Mouse (Mus musculus) MEL (cell line): Measurements from ENCODE around the gene Tmc6. TPM values are rescaled to one million over a fixed set of nuclear protein-coding genes. Genes with fewer than 3 reads are reported as not detected.

Experiments used
- DNase-seq: peaks from one replicate; pipeline ENCODE4 v3.0.0; 2011; ENCODE audit warnings: low read depth, low spot score
- H3K27ac ChIP-seq: 2 replicates; pipeline ENCODE4 v1.5.1; 2012; ENCODE audit warnings: low read depth, mild to moderate bottlenecking, control low read depth, low read length, moderate library complexity; ENCODE audit not compliant: control insufficient read depth
- H3K27me3 ChIP-seq, 2 experiments: fragments of 150-350 bp in 1 of 2; sonication (generic) in 1 of 2; 2 replicates each; pipeline ENCODE4 v1.6.1; 2012; ENCODE audit warnings: low read length in 2 of 2, mild to moderate bottlenecking in 2 of 2, improper control_type of control experiment in 1 of 2, moderate library complexity in 1 of 2; ENCODE audit not compliant: insufficient read depth in 2 of 2, control insufficient read depth in 1 of 2
- H3K36me3 ChIP-seq, 2 experiments: 2 replicates each; pipeline ENCODE4 v1.6.1; 2012 to 2014; ENCODE audit warnings: low read length in 2 of 2, improper control_type of control experiment in 1 of 2, inconsistent platforms in 1 of 2, mild to moderate bottlenecking in 1 of 2; ENCODE audit not compliant: insufficient read depth in 2 of 2, control insufficient read depth in 1 of 2
- H3K4me1 ChIP-seq, 2 experiments: fragments of 150-350 bp in 1 of 2; sonication (generic) in 1 of 2; 2 replicates each; pipeline ENCODE4 v1.6.1; 2012; ENCODE audit warnings: low read length in 2 of 2, improper control_type of control experiment in 1 of 2, mild to moderate bottlenecking in 1 of 2; ENCODE audit not compliant: insufficient read depth in 2 of 2, control insufficient read depth in 1 of 2
- H3K4me3 ChIP-seq, 2 experiments: fragments of 150-350 bp in 1 of 2; sonication (generic) in 1 of 2; 2 replicates each; pipeline ENCODE4 v1.5.1; 2012; ENCODE audit warnings: low read depth in 2 of 2, low read length in 2 of 2, mild to moderate bottlenecking in 2 of 2, moderate library complexity in 2 of 2, control low read depth in 1 of 2, improper control_type of control experiment in 1 of 2; ENCODE audit not compliant: control insufficient read depth in 1 of 2, insufficient read depth in 1 of 2
- H3K79me2 ChIP-seq: 2 replicates; pipeline ENCODE4 v1.6.1; 2012; ENCODE audit warnings: mild to moderate bottlenecking, low read length, moderate library complexity; ENCODE audit not compliant: control insufficient read depth, poor library complexity, insufficient read depth
- H3K9ac ChIP-seq: 2 replicates; pipeline ENCODE4 v1.6.1; 2012; ENCODE audit warnings: low read depth, mild to moderate bottlenecking, control low read depth, low read length, moderate library complexity; ENCODE audit not compliant: control insufficient read depth, poor library complexity, severe bottlenecking
- H3K9me3 ChIP-seq: fragments of 150-350 bp; sonication (generic); replicated peaks from 2 replicates; pipeline ENCODE4 v1.6.1; 2012; ENCODE audit warnings: mild to moderate bottlenecking, low read length, improper control_type of control experiment, moderate library complexity; ENCODE audit not compliant: insufficient read depth
- BHLHE40 ChIP-seq: IDR thresholded peaks from 2 replicates; pipeline ENCODE4 v1.6.1; 2012; ENCODE audit warnings: low read depth, mild to moderate bottlenecking, inconsistent platforms, low read length, improper control_type of control experiment, borderline replicate concordance
- CHD1 ChIP-seq: IDR thresholded peaks from 2 replicates; pipeline ENCODE4 v1.6.1; 2012; ENCODE audit warnings: low read depth, mild to moderate bottlenecking, inconsistent platforms, low read length, improper control_type of control experiment
- CTCF ChIP-seq, 3 experiments: IDR thresholded peaks in 2 of 3; conservative IDR thresholded peaks in 1 of 3; 2 replicates each; pipeline ENCODE4 v1.5.1; 2011 to 2012; ENCODE audit warnings: low read length in 3 of 3, low read depth in 2 of 3, mild to moderate bottlenecking in 2 of 3, improper control_type of control experiment in 1 of 3, inconsistent platforms in 1 of 3, mixed read lengths in 1 of 3, moderate library complexity in 1 of 3; ENCODE audit not compliant: control insufficient read depth in 1 of 3, insufficient read depth in 1 of 3, poor library complexity in 1 of 3, severe bottlenecking in 1 of 3
- EP300 ChIP-seq, 2 experiments: IDR thresholded peaks; 2 replicates each; pipeline ENCODE4 v1.6.1; 2011; ENCODE audit warnings: improper control_type of control experiment in 2 of 2, low read length in 2 of 2, low read depth in 1 of 2, mild to moderate bottlenecking in 1 of 2
- ETS1 ChIP-seq: IDR thresholded peaks from 2 replicates; pipeline ENCODE4 v1.6.1; 2012; ENCODE audit warnings: low read depth, mild to moderate bottlenecking, inconsistent platforms, low read length, improper control_type of control experiment, moderate library complexity
- GABPA ChIP-seq: IDR thresholded peaks from 2 replicates; pipeline ENCODE4 v1.6.1; 2012; ENCODE audit warnings: low read depth, mild to moderate bottlenecking, inconsistent platforms, low read length, improper control_type of control experiment, moderate library complexity
- GATA1 ChIP-seq: IDR thresholded peaks from 2 replicates; pipeline ENCODE4 v1.6.1; 2011; ENCODE audit warnings: low read depth, low read length, improper control_type of control experiment
- MAX ChIP-seq: IDR thresholded peaks from 2 replicates; pipeline ENCODE4 v1.6.1; 2011; ENCODE audit warnings: low read length, improper control_type of control experiment
- MAZ ChIP-seq: IDR thresholded peaks from 2 replicates; pipeline ENCODE4 v1.6.1; 2012; ENCODE audit warnings: low read depth, mild to moderate bottlenecking, inconsistent platforms, low read length, improper control_type of control experiment
- MEF2A ChIP-seq: IDR thresholded peaks from 2 replicates; pipeline ENCODE4 v1.6.1; 2014; ENCODE audit warnings: low read depth, mild to moderate bottlenecking, inconsistent platforms, low read length, improper control_type of control experiment; ENCODE audit not compliant: poor library complexity, insufficient replicate concordance, severe bottlenecking; ENCODE audit errors: extremely low read depth
- MXI1 ChIP-seq: IDR thresholded peaks from 2 replicates; pipeline ENCODE4 v1.6.1; 2011; ENCODE audit warnings: mild to moderate bottlenecking, low read depth, low read length, improper control_type of control experiment
- MYC ChIP-seq: IDR thresholded peaks from 2 replicates; pipeline ENCODE4 v1.6.1; 2011; ENCODE audit warnings: low read depth, mild to moderate bottlenecking, low read length, improper control_type of control experiment, moderate library complexity
- NELFE ChIP-seq: IDR thresholded peaks from 2 replicates; pipeline ENCODE4 v1.6.1; 2011; ENCODE audit warnings: low read depth, low read length, improper control_type of control experiment
- POLR2A ChIP-seq, 2 experiments: IDR thresholded peaks; 2 replicates each; pipeline ENCODE4 v1.6.1; 2011 to 2012; ENCODE audit warnings: low read length in 2 of 2, mild to moderate bottlenecking in 2 of 2, control low read depth in 1 of 2, improper control_type of control experiment in 1 of 2, low read depth in 1 of 2, moderate library complexity in 1 of 2; ENCODE audit not compliant: control insufficient read depth in 1 of 2, insufficient read depth in 1 of 2, poor library complexity in 1 of 2
- POLR2AphosphoS5 ChIP-seq: IDR thresholded peaks from 2 replicates; pipeline ENCODE4 v1.6.1; 2012; ENCODE audit warnings: low read depth, borderline replicate concordance, mild to moderate bottlenecking, inconsistent platforms, low read length, moderate library complexity, mixed read lengths
- RCOR1 ChIP-seq: IDR thresholded peaks from 2 replicates; pipeline ENCODE4 v1.6.1; 2012; ENCODE audit warnings: low read depth, mild to moderate bottlenecking, inconsistent platforms, low read length, improper control_type of control experiment
- SIN3A ChIP-seq: IDR thresholded peaks from 2 replicates; pipeline ENCODE4 v1.6.1; 2012; ENCODE audit warnings: low read length, improper control_type of control experiment, inconsistent platforms
- TBP ChIP-seq: IDR thresholded peaks from 2 replicates; pipeline ENCODE4 v1.8.0; 2011; ENCODE audit warnings: low read depth, low read length, improper control_type of control experiment
- USF1 ChIP-seq: IDR thresholded peaks from 2 replicates; pipeline ENCODE4 v1.6.1; 2014; ENCODE audit warnings: low read depth, mild to moderate bottlenecking, inconsistent platforms, low read length, improper control_type of control experiment, moderate library complexity
- ZC3H11A ChIP-seq: IDR thresholded peaks from 2 replicates; pipeline ENCODE4 v1.6.1; 2012; ENCODE audit warnings: low read depth, mild to moderate bottlenecking, inconsistent platforms, low read length, improper control_type of control experiment
- ZNF384 ChIP-seq: IDR thresholded peaks from 2 replicates; pipeline ENCODE4 v1.6.1; 2012; ENCODE audit warnings: low read depth, mild to moderate bottlenecking, inconsistent platforms, low read length, improper control_type of control experiment
- polyA plus RNA-seq, 2 experiments: library from polyadenylated mRNA; stranded (reverse) in 1 of 2; unstranded in 1 of 2; fragments of >175 nt in 1 of 2; fragments of >200 nt in 1 of 2; gene quantifications; 2 replicates each; pipeline versions ENCODE4 v1.2.1 to v1.2.4; 2012; ENCODE audit warnings: low replicate concordance in 2 of 2, low read depth in 1 of 2; ENCODE audit not compliant: insufficient read length in 2 of 2, insufficient read depth in 1 of 2, missing spikeins in 1 of 2
- total RNA-seq: library from RNA; depleted of rRNA; stranded (reverse); fragments of 300-350 nt; gene quantifications from 2 replicates; pipeline ENCODE4 v1.2.3, GENCODE M21; 2012

Tmc6 gene
- total and polyA plus RNA-seq, 3 experiments, result 48.8 to 61.2 TPM; not detected in 1

DNA sequence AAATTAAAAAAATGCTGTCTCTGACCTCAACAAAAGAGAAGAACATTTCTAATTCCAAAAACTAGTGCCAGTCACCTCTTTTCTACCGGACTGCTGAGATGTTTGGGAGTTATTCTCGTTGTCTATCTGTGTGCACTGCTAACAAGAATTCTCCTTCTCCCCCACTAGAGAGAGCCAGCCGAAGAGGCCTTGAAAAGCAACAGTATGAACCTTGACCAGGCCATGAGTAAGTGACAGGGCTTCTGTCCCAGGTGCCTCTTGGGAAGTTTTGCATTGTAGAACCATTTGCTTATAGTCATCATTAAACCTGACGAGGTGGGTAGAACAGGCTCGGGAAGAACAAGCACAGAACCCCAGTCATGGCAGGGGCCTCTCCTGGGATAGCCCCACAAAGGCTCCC, 43.9 kb downstream of the Tmc6 start:
- Histone ChIP-seq H3K79me2 (no peaks in the 10 kb centered on the region), H3K9me3 (no peaks in the 10 kb centered on the region), H3K9ac (no peak overlapping the region), H3K4me1 (no peaks in the 10 kb centered on the region), H3K36me3 (peaks cover 0 to 10% of the 10 kb centered on the region in 2 experiments; a peak in 2 of 4 replicates), H3K4me3 (no peak overlapping the region), H3K27ac (no peak overlapping the region), H3K27me3 (no peaks in the 10 kb centered on the region)
- DNase-seq, result no peak
- TF ChIP-seq MXI1, result no peak
- no peak for TF ChIP-seq POLR2A (IDR thresholded peaks at IDR 0.05; ENCODE audit: control insufficient read depth in 1 of 2, insufficient read depth in 1 of 2, low read depth in 1 of 2, low read length in 2 of 2, poor library complexity in 1 of 2)
- no peak for TF ChIP-seq MEF2A
- TF ChIP-seq TBP, result no peak
- TF ChIP-seq RCOR1, result no peak
- TF ChIP-seq MAX, result no peak
- TF ChIP-seq EP300 (IDR thresholded peaks at IDR 0.05; ENCODE audit: low read depth in 1 of 2, low read length in 2 of 2), result no peak
- TF ChIP-seq SIN3A, result no peak
- no peak for TF ChIP-seq USF1
- TF ChIP-seq ZC3H11A, result no peak
- no peak for TF ChIP-seq CTCF (IDR thresholded peaks at IDR 0.05 in 2 of 3, conservative IDR thresholded peaks at IDR 0.05 in 1 of 3; ENCODE audit: control insufficient read depth in 1 of 3, insufficient read depth in 1 of 3, low read depth in 2 of 3, low read length in 3 of 3, poor library complexity in 1 of 3, severe bottlenecking in 1 of 3)
- no peak for TF ChIP-seq MYC
- no peak for TF ChIP-seq BHLHE40
- no peak for TF ChIP-seq ETS1
- TF ChIP-seq NELFE, result no peak
- no peak for TF ChIP-seq MAZ

DNA sequence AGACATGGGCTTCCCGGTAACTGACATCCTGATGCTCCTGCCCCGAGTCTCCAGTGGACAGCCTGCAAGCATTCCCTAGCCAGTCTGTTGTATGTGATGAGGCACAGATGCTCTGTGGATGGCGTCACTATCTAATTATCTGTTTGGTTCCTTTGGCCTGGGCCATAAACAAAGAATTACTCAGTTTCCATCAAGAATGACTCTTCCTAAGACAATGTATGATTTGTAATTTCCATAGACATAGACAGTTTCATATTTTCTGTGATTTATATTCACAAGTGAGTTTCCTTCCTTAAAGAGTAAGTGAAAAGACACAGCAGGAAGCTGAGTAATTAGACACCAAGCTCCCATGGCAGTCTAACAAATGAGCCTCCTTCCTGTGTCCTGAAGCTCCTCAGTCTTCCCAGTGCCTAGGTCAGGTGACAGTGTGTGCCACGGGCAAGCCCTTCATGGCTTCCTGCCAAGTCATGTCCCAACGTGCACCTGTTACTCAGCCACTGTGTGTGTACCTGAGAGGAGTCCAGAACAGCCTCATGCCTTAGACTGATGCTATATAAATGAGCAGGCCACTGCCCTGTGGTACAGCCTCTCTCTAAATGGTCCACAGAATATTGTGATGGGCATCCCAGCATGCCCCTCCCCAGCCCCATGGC, 45.8 kb downstream of the Tmc6 start:
- no peaks in the 10 kb centered on the region for H3K4me1 ChIP-seq
- TF ChIP-seq MAZ, result no peak
- 0 out of 2 replicates have a peak, but pooled peaks have one; percentile 13 for TF ChIP-seq USF1
- TF ChIP-seq, all 39 proteins: peak for 1
- Histone ChIP-seq H3K9me3 (no peaks in the 10 kb centered on the region), H3K36me3 (peaks cover 0 to 10% of the 10 kb centered on the region in 2 experiments; a peak in 2 of 4 replicates), H3K4me3 (no peak overlapping the region), H3K9ac (no peak overlapping the region), H3K27me3 (no peaks in the 10 kb centered on the region), H3K79me2 (no peaks in the 10 kb centered on the region), H3K27ac (no peak overlapping the region)
- DNase-seq, result no peak

DNA sequence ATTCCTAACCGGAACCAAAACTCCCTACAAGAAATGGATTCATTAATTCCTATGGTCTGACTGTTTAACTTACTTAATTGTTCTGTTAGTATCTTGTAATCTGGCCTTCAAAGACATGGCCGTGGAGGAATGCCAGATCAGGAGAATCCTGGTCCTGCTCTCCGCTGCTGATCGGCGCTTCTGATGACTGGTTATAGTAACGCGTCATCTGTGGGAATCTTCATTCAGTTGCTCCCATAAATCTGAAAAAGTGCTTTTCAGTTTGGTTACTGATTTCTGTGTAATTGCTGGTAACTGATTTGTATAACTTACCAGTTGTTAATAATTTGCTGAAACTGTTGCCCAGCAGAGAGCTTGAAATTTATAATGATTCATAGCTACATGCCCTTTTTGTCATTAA, 50.5 kb downstream of the Tmc6 start:
- TF ChIP-seq GABPA (no peak), MAX (no peak), CHD1 (no peak), BHLHE40 (no peak), GATA1 (no peak), ZNF384 (no peak), POLR2AphosphoS5 (no peak), POLR2A (IDR thresholded peaks at IDR 0.05; ENCODE audit: control insufficient read depth in 1 of 2, insufficient read depth in 1 of 2, low read depth in 1 of 2, low read length in 2 of 2, poor library complexity in 1 of 2) (no peak), CTCF (IDR thresholded peaks at IDR 0.05 in 2 of 3, conservative IDR thresholded peaks at IDR 0.05 in 1 of 3; ENCODE audit: control insufficient read depth in 1 of 3, insufficient read depth in 1 of 3, low read depth in 2 of 3, low read length in 3 of 3, poor library complexity in 1 of 3, severe bottlenecking in 1 of 3) (no peak), ETS1 (no peak), EP300 (IDR thresholded peaks at IDR 0.05; ENCODE audit: low read depth in 1 of 2, low read length in 2 of 2) (no peak)

More for the DNA sequence above, 50.5 kb downstream of the Tmc6 start:
- DNase-seq, result no peak
- no peak overlapping the region for H3K27ac ChIP-seq
- H3K79me2 ChIP-seq, result no peaks in the 10 kb centered on the region
- H3K36me3 ChIP-seq, result no peaks in the 10 kb centered on the region
- H3K4me3 ChIP-seq, result no peak overlapping the region
- H3K4me1 ChIP-seq, result no peaks in the 10 kb centered on the region
- no peak overlapping the region for H3K9ac ChIP-seq
- no peaks in the 10 kb centered on the region for H3K9me3 ChIP-seq
- H3K27me3 ChIP-seq, result no peaks in the 10 kb centered on the region
